Mouse (Mus musculus) intestine, postnatal 0 days (tissue): Measurements from ENCODE around the gene Slc25a34. TPM values are rescaled to one million over a fixed set of nuclear protein-coding genes. Genes with fewer than 3 reads are reported as not detected.
A peak's percentile ranks its signal among the peaks of the same experiment; 100 is the strongest.

Experiments
- ATAC-seq: fragments of 200-750 bp; cut with Nextera tagmentation; 2 replicates; pipeline ENCODE4 v1.8.0; 2017; ENCODE audit warnings: mild to moderate bottlenecking, moderate TSS enrichment, moderate library complexity
- H3K27ac ChIP-seq: fragments of 300-500 bp; sonication (generic); 2 replicates; pipeline ENCODE4 v1.5.1; 2014; ENCODE audit warnings: mild to moderate bottlenecking, low read depth, low read length, moderate library complexity
- H3K27me3 ChIP-seq: fragments of 300-500 bp; sonication (generic); replicated peaks from 2 replicates; pipeline ENCODE4 v1.6.1; 2014; ENCODE audit warnings: low read length, mixed read lengths; ENCODE audit not compliant: control insufficient read depth, insufficient read depth
- H3K36me3 ChIP-seq: fragments of 300-500 bp; sonication (generic); 2 replicates; pipeline ENCODE4 v1.6.1; 2014; ENCODE audit warnings: mild to moderate bottlenecking, moderate library complexity; ENCODE audit not compliant: control insufficient read depth, insufficient read depth
- H3K4me1 ChIP-seq: fragments of 300-500 bp; sonication (generic); replicated peaks from 2 replicates; pipeline ENCODE4 v1.6.1; 2014; ENCODE audit warnings: antibody characterized with exemption, low read length, mixed read lengths; ENCODE audit not compliant: control insufficient read depth, insufficient read depth
- H3K4me2 ChIP-seq: fragments of 300-500 bp; sonication (generic); replicated peaks from 2 replicates; pipeline ENCODE4 v1.6.1; 2014; ENCODE audit warnings: low read depth, mild to moderate bottlenecking, moderate library complexity
- H3K4me3 ChIP-seq: fragments of 300-500 bp; sonication (generic); 2 replicates; pipeline ENCODE4 v1.5.1; 2014; ENCODE audit warnings: low read depth, low read length
- H3K9ac ChIP-seq: fragments of 300-500 bp; sonication (generic); 2 replicates; pipeline ENCODE4 v1.6.1; 2014; ENCODE audit warnings: mild to moderate bottlenecking, low read depth, low read length
- H3K9me3 ChIP-seq: fragments of 300-500 bp; sonication (generic); 2 replicates; pipeline ENCODE4 v1.6.1; 2016; ENCODE audit warnings: mixed run types; ENCODE audit not compliant: control insufficient read depth
- CTCF ChIP-seq: sonication (generic); IDR thresholded peaks from 2 replicates; pipeline ENCODE4 v1.5.1; 2016; ENCODE audit warnings: low read depth, mild to moderate bottlenecking, control low read depth, antibody characterized with exemption, moderate library complexity
- WGBS: fragments of 180-500 bp; shearing (Covaris S2); extraction: QIAGEN DNeasy Blood & Tissue Kit; methylation state at CpG from one replicate; pipeline ENCODE4 v1.1.7; 2014; 5-methylcytosine and 5-hydroxymethylcytosine counted together
- polyA plus RNA-seq: library from polyadenylated mRNA; unstranded; fragments of >200 nt; fragmentation: Nextera tagmentation; extraction: Ambion mirVana; gene quantifications from 2 replicates; pipeline ENCODE4 v1.2.1, GENCODE M21; 2015

Slc25a34 gene
- polyA plus RNA-seq, 1 experiment from 2014 or later, result 23.8 TPM

- Histone ChIP-seq H3K27ac (no peak overlapping the region), H3K9ac (no peak overlapping the region), H3K36me3 (peaks cover 4% of the 10 kb centered on the region; the same call in 1 of the 2 replicates), H3K27me3 (no peaks in the 10 kb centered on the region), H3K9me3 (no peaks in the 10 kb centered on the region), H3K4me3 (no peak overlapping the region), H3K4me2 (no peak overlapping the region), H3K4me1 (no peaks in the 10 kb centered on the region; the same call in 1 of the 2 replicates)
- WGBS, result 87% methylated on average over 3 of the region's 3 CpGs
- ATAC-seq, result no peak
- no peak for TF ChIP-seq CTCF
Measured at GRCm38 (mm10) chr4:141647187-141647586, 23.6 kb upstream of the Slc25a34 start.

- peaks cover 16% of the 10 kb centered on the region for H3K36me3 ChIP-seq
- no peak overlapping the region for H3K4me2 ChIP-seq
- H3K9ac ChIP-seq, result no peak overlapping the region
- no peaks in the 10 kb centered on the region for H3K9me3 ChIP-seq
- WGBS, result 90% methylated on average over 8 of the region's 8 CpGs
- no peaks in the 10 kb centered on the region for H3K27me3 ChIP-seq
- H3K4me3 ChIP-seq, result no peak overlapping the region
- no peak for TF ChIP-seq CTCF
- no peak overlapping the region for H3K27ac ChIP-seq
- no peak for ATAC-seq
- no peaks in the 10 kb centered on the region; the same call in 1 of the 2 replicates for H3K4me1 ChIP-seq
Measured at GRCm38 (mm10) chr4:141645988-141646387, 22.4 kb upstream of the Slc25a34 start.

DNA sequence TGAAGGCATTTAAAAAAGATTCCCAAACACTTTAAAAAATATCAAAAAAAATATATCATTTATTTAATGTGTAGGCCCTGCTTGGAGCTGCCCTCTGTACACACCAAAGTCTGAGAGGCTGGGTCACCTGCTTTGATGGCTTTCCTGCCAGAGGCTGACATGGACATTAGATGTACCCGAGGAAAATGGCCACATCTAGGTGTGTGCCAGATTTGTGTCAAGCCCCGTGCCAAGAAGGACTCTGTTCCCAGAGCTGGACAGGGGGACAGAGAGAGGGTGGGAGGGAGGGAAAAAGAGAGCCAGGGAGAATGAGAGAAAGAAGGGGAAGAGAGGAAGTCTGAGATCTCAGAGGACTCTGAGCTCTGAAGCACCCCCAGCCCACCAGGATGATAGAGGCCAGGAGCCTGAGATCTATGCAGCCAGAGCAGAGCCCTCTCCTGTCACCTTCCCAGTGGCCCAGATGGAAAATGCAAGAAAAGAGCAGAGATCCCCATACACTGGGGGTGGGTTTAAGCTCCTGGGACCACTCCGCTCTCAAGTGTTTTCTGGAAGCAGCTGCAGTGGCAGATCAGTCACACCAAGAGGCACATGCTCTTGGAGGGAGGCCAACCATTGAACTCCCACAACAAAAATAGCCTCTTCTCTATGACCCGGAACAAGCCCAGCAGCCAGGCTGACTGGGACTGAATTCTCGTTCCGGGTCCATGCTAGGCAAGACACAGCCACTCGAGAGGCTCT is 19.7 kb upstream of the Slc25a34 start:
- H3K9ac ChIP-seq, result no peak overlapping the region
- TF ChIP-seq CTCF, result no peak
- 55% methylated on average over 7 of the region's 7 CpGs for WGBS
- H3K4me2 ChIP-seq, result no peak overlapping the region
- H3K36me3 ChIP-seq, result peaks cover 42% of the 10 kb centered on the region
- no peak for ATAC-seq
- H3K4me3 ChIP-seq, result no peak overlapping the region
- H3K9me3 ChIP-seq, result no peaks in the 10 kb centered on the region
- H3K27ac ChIP-seq, result peak overlapping the region; percentile 7; the same call in 1 of the 2 replicates
- no peaks in the 10 kb centered on the region for H3K27me3 ChIP-seq
- H3K4me1 ChIP-seq, result no peaks in the 10 kb centered on the region; the same call in 1 of the 2 replicates

DNA sequence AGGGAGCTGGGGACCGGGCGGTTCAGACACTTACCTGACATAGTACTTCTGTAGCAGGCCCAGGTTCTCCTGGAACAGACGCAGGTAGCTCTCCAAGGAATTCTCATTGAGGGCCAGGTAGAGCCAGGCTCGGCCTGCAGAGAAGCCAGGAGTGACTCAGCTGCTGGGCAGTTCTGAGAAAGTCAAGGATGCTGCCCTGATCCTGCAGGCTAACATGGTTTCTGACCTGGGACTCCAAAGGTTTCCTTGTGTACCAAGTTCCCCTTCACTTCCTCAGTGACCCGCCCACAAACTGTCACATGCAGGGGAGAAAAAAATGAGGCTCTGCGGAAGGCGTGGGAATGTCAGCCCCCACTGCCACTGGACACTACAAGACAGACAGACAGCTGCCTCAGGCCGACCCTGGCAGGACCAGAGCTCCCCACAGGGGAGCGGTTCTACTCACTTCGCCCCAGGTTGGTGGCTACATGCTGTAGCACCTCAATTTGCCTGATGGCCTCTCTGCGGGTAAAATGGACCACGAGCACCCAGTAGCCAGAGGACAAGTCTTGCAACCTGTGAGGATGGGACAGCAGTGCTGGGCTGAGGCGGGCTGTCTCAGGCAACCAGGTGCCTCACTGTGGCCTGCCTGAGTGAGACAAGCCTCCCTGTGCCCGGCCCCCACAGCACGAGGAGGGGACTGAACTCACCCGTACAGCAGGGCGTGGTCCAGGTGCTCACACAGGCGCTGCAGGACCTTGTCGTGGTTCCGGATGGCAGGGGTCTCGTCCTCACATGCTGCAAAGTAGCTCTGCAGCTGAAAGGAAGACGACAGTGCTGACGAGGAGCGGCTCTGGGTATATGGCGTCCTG is 18.6 kb upstream of the Slc25a34 start:
- no peak for TF ChIP-seq CTCF
- 0 out of 2 replicates have a peak, but pooled peaks have one; percentile 42 for ATAC-seq
- H3K36me3 ChIP-seq, result peaks cover 46% of the 10 kb centered on the region
- no peaks in the 10 kb centered on the region; the same call in 1 of the 2 replicates for H3K4me1 ChIP-seq
- H3K4me3 ChIP-seq, result no peak overlapping the region
- H3K9ac ChIP-seq, result no peak overlapping the region
- H3K27me3 ChIP-seq, result no peaks in the 10 kb centered on the region
- H3K9me3 ChIP-seq, result no peaks in the 10 kb centered on the region
- 72% methylated on average over 25 of the region's 25 CpGs for WGBS
- no peak overlapping the region for H3K4me2 ChIP-seq
- H3K27ac ChIP-seq, result peak overlapping the region; percentile 4; the same call in 1 of the 2 replicates

DNA sequence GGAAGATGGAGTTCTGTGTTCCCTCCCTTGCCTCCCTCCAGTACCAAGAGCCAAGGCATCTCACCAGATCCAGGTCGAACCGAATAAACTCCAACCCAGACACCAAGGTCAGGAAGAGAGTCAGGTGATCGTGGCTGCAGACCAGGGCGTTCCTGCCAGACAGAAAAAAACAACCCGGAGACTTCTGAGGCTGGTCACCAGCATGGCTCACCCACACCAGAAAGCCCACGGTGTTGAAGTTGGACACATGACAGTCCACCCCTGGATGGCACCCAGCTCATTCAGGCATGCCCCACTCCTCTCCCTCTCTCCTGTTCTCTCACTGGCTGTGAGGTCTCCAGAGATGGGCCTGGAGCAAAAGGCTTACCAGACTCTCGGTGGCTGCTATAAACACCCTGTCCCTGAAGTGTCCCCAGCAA is 17.7 kb upstream of the Slc25a34 start:
- ATAC-seq, result no peak
- H3K4me1 ChIP-seq, result no peaks in the 10 kb centered on the region; the same call in 1 of the 2 replicates
- H3K9me3 ChIP-seq, result no peaks in the 10 kb centered on the region
- peak overlapping the region; percentile 4; the same call in 1 of the 2 replicates for H3K27ac ChIP-seq
- no peak overlapping the region for H3K4me3 ChIP-seq
- 88% methylated on average over 7 of the region's 7 CpGs for WGBS
- no peak for TF ChIP-seq CTCF
- no peak overlapping the region for H3K4me2 ChIP-seq
- H3K9ac ChIP-seq, result no peak overlapping the region
- peaks cover 53% of the 10 kb centered on the region for H3K36me3 ChIP-seq
- H3K27me3 ChIP-seq, result no peaks in the 10 kb centered on the region

DNA sequence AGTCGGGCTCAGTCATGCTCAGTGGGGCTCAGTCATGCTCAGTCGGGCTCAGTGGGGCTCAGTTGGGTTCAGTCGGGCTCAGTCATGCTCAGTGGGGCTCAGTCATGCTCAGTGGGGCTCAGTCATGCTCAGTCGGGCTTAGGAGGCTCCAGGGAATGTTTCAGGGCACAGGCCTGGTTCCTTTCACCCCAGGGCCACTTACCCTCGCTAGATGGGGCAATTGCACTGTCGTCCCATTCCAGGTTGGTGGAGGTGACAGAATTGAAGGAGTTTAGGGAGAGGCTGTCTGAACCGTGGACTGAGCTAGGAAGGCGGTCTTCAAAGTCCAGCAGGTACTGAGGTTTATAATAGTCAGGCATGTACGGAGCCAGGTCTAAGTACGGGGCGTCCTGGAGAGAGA is 15.9 kb upstream of the Slc25a34 start:
- WGBS, result 80% methylated on average over 11 of the region's 11 CpGs
- peaks cover 59% of the 10 kb centered on the region for H3K36me3 ChIP-seq
- ATAC-seq, result no peak
- H3K9ac ChIP-seq, result no peak overlapping the region
- H3K4me2 ChIP-seq, result no peak overlapping the region
- no peaks in the 10 kb centered on the region; the same call in 1 of the 2 replicates for H3K4me1 ChIP-seq
- H3K27me3 ChIP-seq, result no peaks in the 10 kb centered on the region
- H3K9me3 ChIP-seq, result no peaks in the 10 kb centered on the region
- H3K27ac ChIP-seq, result no peak overlapping the region
- no peak overlapping the region for H3K4me3 ChIP-seq
- TF ChIP-seq CTCF, result peak; percentile 25; the same call in 1 of the 2 replicates
